Mouse (Mus musculus) kidney, postnatal 4 days (tissue): Measurements from ENCODE around the gene Orc3.

Source experiments
- DNase-seq, 2 experiments: peaks; one replicate each; pipeline ENCODE4 v3.0.0; 2021; ENCODE audit warnings: mixed read lengths in 2 of 2

The Orc3 gene

GRCm38 (mm10) chr4:34614630-34615094 lies at the start of gene Orc3, which contains the start of gene Rars2:
Orc3 (minus strand) TSS chr4:34614944.
Rars2 (plus strand) TSS chr4:34614957.
- peak; percentile 94 to 96 for DNase-seq

GRCm38 (mm10) chr4:34661927-34662326 lies 47.2 kb upstream of the Orc3 start:
- DNase-seq = no peak

GRCm38 (mm10) chr4:34661514-34661913 lies 46.8 kb upstream of the Orc3 start:
- no peak for DNase-seq

DNA sequence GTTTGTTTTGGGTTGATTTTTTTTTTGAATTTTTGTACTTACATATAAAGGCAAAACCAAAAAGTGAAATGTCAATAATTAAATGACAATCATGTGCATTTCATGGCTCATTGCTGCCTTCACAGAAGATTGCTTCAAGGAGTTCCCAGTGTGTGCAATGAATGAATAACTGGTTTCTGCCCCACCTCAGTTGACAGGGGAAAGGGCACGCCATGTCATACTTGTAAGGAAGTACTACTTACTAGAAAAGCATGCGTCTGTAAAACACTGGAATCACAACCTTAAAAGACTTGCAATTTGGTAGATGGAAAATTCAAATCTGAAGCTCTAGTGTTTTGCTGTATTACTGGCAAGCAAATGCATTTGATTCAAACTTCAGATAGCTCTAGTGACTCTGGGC lies 44.3 kb upstream of the Orc3 start:
- DNase-seq = no peak

- DNase-seq = no peak
Observed at GRCm38 (mm10) chr4:34656101-34656500, 41.4 kb upstream of the Orc3 start.

DNA sequence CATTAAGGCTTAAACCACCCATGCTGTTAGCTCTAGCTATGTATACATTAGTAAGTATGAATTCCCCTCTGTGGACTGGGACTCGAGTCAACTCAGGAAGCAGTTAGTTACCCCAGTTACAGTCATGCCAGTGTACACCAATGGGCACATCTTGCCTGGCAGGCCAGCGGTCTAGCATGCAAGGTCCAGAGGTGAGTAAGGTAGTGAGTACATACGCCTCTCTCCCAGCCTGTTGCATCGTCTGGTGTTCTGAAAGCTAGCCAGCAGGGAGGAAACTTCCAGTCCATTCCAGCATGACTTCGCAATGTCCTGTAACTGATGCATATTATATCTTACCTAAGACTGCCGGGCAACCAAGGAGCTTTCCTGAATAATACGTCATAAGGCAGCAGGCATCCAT lies 38.4 kb upstream of the Orc3 start:
- DNase-seq = no peak

DNA sequence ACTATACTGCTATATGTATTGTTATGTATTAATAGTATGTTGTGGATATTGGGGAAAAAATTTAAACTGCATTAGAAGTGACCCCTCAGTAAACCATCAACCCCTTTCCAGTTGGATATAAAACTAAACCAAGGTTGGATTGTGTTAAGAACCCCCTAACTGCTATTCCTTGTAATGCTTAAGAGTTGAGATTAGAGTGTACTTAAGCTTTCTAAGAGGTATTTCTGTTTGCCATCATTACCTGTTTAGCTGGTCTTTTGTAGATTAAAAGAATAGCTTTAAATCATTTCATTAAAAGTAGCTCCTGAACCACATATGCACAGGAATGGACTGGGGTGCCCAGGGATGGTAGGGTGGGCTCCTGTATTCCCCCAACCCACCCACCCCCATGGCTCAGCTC lies 30.0 kb upstream of the Orc3 start:
- DNase-seq = no peak

DNA sequence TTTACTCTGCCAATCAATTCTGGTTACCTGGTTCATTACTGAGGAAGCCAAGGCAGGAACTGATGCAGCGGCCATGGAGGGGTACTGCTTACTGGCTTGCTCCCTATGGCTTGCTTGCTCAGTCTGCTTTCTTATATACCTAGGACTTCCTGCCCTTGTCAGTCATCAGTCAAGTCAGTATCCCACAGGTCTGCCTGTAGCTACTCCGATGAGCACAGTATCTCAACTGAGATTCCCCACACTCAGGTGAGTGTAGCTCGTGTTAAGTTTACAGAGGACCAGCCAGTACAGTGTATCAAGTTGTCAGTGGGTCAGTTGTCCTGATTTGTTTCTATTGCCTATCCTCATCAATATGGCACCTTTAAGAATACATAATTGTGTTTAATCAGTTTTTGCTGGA lies 26.0 kb upstream of the Orc3 start:
- no peak for DNase-seq

- no peak for DNase-seq
Observed at GRCm38 (mm10) chr4:34639745-34640364, 25.1 kb upstream of the Orc3 start.

- no peak for DNase-seq
Observed at GRCm38 (mm10) chr4:34637851-34638250, 23.1 kb upstream of the Orc3 start.

GRCm38 (mm10) chr4:34637386-34637785 lies 22.6 kb upstream of the Orc3 start:
- DNase-seq = no peak

DNA sequence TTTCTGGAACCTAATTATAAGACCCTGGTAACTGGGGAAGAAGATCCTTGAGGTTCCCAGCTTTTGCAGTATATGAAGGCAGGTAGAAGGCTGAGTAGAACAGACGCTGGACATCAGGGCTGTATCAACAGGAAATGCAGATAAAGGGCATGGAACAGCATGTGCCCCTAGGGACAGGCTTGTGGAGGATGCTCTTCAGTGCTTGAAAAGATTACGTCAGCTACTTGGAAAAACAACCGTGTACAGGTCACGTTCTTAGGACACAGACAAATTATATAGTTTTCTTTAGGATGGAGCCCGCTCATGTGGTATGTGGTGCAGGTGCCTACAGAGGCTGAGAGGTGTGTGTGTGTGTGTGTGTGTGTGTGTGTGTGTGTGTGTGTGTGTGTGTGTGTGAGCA lies 21.3 kb upstream of the Orc3 start:
- DNase-seq = no peak

- peak; percentile 36 to 68 for DNase-seq
Observed at GRCm38 (mm10) chr4:34634129-34634528, 19.4 kb upstream of the Orc3 start.

GRCm38 (mm10) chr4:34629956-34630355 lies 15.2 kb upstream of the Orc3 start:
- no peak for DNase-seq

DNA sequence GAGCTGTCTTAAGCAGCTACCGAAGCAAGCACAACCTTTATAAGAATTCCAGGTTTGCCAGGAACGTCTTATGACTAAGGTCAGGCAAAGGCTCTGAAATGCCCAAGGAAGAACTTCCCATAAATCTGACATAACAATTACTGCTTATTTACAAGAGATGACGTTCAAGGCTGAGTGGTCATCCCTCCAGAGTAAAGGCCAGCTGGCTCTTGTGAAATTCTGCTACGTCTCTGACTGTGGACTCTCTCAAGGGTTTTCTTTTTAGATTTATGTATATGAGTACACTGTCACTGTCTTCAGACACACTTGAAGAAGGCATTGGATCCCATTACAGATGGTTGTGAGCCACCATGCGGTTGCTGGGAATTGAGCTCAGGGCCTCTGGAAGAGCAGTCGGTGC lies 11.7 kb upstream of the Orc3 start:
- DNase-seq = no peak

DNA sequence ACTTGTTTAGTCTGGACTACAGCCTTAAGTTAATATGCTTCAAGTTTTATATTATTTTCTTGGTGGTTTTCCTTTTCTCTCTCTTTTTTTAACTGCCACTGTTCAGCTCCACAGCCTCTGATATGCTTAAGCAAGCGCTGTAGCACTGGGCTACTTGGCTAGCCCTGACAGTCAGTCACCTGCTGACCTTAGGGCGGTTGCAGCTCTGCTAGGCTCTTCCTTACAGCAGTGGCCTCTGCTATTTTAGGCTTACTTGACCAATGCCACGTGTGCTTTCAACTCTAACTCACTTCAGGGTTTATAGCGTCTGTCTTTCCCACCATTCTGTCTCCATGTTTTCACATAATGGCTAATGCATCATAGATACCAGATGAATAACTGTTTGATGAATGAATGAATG lies 10.8 kb upstream of the Orc3 start:
- DNase-seq = no peak

DNA sequence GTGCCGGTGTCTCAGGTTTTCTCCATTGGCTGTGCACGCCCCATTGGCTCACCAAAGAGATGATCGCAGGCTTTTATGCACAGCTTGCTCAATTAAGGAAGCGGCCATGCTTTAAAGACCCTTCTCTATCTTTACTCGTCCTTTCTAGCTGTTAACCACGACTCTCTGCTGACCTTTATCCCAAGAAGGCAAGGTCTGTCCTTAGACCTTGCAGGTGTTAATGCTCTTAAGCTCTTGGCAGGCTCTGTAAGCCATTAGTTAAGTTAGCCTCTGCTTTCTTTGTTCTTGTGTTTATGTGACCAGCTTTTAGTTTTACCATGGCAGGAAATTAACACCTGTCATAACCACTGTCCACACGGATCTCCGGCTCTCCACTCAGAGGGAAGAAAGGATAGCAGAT lies 1.4 kb upstream of the Orc3 start:
- DNase-seq = no peak

- peak; percentile 10 to 35 for DNase-seq
Observed at GRCm38 (mm10) chr4:34615303-34615702, 559 bp upstream of the Orc3 start.

DNA sequence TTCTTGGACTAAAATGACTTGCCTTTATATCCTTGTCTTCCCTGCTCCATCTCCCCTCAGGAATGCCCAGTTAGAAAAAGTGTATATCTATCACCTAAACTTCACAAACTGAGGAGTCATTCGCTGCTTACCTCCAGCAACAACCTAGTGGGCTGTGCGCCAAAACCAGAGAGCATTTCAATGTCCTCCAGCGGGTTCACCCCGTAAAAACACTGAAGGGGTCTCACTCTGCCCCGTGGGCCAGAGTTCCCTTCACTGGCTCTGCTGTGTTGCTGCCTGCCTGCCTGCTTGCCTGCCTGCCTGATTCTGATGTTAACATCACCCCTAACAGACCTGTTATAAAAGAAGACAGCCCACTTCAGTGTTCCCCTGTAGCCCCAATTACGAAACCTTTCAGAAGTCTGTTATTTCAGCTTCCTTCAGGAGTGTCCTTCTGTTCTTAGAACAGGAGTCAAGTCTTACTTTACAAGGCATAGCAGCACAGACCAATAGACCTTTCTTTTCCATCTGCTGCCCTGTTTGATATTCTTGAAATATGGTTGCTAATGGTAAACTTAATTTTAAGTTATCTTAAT lies 1.1 kb downstream of the Orc3 start:
- peak; percentile 37 to 58 for DNase-seq

DNA sequence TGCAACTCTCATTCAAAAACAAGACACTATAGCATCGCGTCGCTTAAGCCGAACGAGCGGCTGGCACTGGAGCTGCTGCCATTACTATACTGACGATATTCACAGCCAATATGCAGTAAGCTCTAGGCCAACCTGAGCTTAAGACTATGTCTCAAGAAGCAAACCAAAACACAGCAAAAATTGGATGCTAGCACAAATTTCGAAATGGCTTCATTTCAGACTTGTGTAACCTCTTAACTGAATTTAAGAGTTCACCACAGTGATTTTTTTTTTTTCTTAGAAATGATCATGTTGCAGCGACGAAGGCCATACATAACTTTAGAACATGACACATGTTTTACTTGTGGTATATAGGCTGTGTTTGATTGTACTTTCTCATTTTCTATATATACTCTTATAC lies 8.1 kb downstream of the Orc3 start:
- no peak for DNase-seq

GRCm38 (mm10) chr4:34603123-34603522 lies 11.6 kb downstream of the Orc3 start:
- no peak for DNase-seq

DNA sequence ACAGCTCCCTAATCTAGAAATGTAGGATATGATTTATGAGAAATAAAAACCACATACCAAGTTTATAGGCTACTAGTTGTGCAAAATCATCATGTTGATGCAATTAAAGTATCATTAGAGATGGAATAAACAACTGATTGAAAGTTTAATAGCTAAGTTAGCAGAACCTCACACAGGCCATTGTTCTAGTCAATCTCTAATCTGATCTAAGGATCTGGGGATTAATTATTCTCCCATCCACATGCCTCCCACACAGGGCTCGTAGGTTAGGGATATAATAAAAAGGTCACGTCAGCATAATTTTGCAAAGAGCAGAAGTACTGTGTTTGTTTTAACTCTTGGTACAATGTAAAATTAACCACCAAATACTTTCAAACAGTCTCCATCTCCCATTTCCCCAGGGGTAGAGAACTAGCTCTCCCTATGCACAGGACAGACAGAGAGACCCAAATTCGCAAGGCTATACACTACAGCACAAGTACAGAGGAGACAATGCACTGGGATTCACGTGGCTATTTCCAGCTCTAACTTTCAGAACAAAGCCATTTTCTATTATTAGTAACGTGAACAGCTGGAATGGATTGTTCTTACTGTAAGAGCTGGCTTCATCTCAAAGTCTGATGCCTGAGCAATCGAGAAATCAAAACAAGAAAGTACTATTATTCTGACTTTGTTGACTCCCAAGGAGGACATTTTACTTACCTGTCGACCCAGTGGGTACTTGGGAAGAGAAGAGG lies 29.7 kb downstream of the Orc3 start:
- no peak for DNase-seq

- DNase-seq = no peak
Observed at GRCm38 (mm10) chr4:34583427-34583826, 31.3 kb downstream of the Orc3 start.

- DNase-seq = no peak
Observed at GRCm38 (mm10) chr4:34582476-34582875, 32.3 kb downstream of the Orc3 start.
